Mouse (Mus musculus): ENCODE measurements around the gene Khdc4. TPM values are rescaled to one million over a fixed set of nuclear protein-coding genes. Genes with fewer than 3 reads are reported as not detected.

Gene Khdc4
- polyA plus RNA-seq (2014; fragmentation: Nextera tagmentation; extraction: Ambion mirVana), result 107 and 109 TPM in 2 replicates

DNA sequence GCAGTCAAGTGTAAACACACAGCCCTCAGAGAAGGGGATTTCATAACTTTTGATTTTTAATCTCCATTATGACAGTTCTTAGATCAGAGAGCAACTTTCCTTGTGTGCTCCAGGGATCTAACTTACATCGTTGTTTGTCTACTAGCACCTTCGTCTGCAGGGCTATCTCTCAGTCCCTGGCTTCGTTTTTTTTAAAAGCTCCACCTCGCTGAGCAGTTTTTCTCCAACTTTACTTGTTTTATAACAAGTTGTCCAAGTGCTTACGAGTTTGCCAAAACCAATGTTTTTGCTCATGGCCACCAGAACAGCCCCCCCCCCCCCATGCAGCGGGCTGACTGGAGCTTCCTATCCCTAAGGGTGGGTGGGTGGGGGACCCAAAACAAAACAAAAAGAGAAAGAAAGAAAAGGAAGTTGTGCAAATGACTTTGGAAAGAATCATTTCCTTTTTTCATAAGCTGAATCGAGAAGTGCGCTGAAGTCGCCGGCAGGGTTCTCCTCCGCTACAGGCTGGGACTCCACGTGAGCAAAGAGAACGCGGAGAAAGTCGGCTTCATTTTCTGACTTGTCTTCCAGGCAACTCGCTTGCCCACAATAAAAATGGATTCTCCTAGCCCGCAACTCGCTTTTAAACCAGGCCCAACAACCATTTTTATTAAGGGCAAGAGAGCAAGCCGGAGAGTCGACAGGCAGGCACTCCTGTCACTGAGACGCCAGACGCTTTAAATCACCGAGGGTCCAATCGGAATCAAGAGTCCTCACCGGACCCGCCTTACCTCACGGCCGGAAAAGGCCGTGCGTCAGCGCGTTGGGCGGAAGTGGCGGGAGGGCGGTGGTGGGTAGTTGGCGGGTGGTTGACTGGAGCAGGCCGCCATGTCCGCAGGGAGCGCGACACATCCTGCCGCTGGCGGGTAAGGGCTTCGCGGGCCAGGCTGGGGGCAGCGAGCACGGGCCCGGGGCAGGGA, at the start of gene Khdc4:
Gene Khdc4 (plus strand): TSS at position 824 of the 962 bp plus-strand sequence.
- peak; percentile 98 for DNase-seq (ENCODE audit: low spot score, missing footprints)
- Histone ChIP-seq H3K27me3 (ENCODE audit: control insufficient read depth, insufficient read depth, low read length) (no peaks in the 10 kb centered on the region), H3K4me1 (ENCODE audit: control insufficient read depth, insufficient read depth, low read length) (peaks cover 10% of the 10 kb centered on the region), H3K9ac (ENCODE audit: low read length) (peak within 1 kb of the TSS; percentile 97), H3K27ac (ENCODE audit: low read depth, low read length) (peak within 1 kb of the TSS; percentile 89), H3K4me2 (peak within 1 kb of the TSS; percentile 77), H3K9me3 (ENCODE audit: control insufficient read depth, low read length) (no peaks in the 10 kb centered on the region), H3K36me3 (ENCODE audit: control insufficient read depth, insufficient read depth, low read length) (peaks cover 6% of the 10 kb centered on the region), H3K4me3 (ENCODE audit: low read depth, low read length) (peak within 1 kb of the TSS; percentile 96)
- ATAC-seq (ENCODE audit: low FRiP score), result peak; percentile 99
- 1% methylated on average over 47 of the region's 47 CpGs for WGBS

DNA sequence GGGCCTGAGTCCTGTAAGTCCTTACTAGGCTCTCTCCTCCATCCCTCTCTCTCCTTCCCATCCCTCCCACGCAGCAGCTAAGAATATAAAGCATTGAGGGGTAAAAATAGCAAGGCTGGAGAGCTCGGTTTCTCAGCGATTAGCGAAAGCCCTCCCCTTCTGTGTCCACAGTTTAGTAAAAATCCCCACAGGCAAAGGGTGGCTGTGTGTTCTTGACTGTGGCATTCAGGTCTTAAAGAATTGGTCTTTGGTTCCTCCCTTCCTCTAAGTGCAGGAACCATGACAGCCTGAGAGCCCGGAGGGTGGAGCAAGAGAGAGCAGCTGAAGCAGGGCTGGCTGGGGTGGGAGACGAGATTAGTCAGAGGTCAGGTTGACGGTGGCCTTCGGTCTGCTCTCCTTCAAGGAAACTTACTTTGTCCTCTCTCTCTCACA, 49.0 kb upstream of the Khdc4 start:
- Histone ChIP-seq H3K36me3 (ENCODE audit: control insufficient read depth, insufficient read depth, low read length) (peaks cover 59% of the 10 kb centered on the region), H3K4me2 (no peak overlapping the region), H3K4me3 (ENCODE audit: low read depth, low read length) (no peak overlapping the region), H3K27me3 (ENCODE audit: control insufficient read depth, insufficient read depth, low read length) (no peaks in the 10 kb centered on the region), H3K27ac (ENCODE audit: low read depth, low read length) (no peak overlapping the region), H3K9ac (ENCODE audit: low read length) (no peak overlapping the region), H3K9me3 (ENCODE audit: control insufficient read depth, low read length) (no peaks in the 10 kb centered on the region), H3K4me1 (ENCODE audit: control insufficient read depth, insufficient read depth, low read length) (no peaks in the 10 kb centered on the region)
- no peak for ATAC-seq (ENCODE audit: low FRiP score)
- DNase-seq (ENCODE audit: low spot score, missing footprints), result no peak
- 94% methylated on average over 8 of the region's 8 CpGs for WGBS

DNA sequence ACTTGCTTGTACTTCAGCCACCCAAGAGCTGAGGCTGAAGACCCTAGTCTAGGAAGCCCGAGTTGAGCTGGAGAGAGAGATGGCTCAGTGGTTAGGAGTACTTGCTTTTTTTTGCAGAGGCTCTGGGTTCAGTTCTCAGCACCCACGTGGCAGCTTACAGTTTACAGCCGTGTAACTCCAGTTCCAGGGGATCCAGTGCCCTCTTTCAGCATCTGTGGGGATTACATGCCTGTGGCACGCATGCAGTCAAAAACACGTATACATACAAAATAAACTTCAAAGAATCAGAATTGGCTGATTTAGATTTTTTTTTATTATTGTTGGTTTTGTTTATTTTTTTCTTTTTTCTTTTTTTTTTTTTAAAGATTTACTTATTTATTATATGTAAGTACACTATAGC, 48.5 kb upstream of the Khdc4 start:
- 94% methylated on average over 5 of the region's 5 CpGs for WGBS
- no peak overlapping the region for H3K27ac ChIP-seq (ENCODE audit: low read depth, low read length)
- no peaks in the 10 kb centered on the region for H3K4me1 ChIP-seq (ENCODE audit: control insufficient read depth, insufficient read depth, low read length)
- peaks cover 64% of the 10 kb centered on the region for H3K36me3 ChIP-seq (ENCODE audit: control insufficient read depth, insufficient read depth, low read length)
- no peaks in the 10 kb centered on the region for H3K27me3 ChIP-seq (ENCODE audit: control insufficient read depth, insufficient read depth, low read length)
- ATAC-seq (ENCODE audit: low FRiP score) (no peak), DNase-seq (ENCODE audit: low spot score, missing footprints) (no peak)
- H3K9me3 ChIP-seq (ENCODE audit: control insufficient read depth, low read length), result no peaks in the 10 kb centered on the region
- H3K9ac ChIP-seq (ENCODE audit: low read length), result no peak overlapping the region
- no peak overlapping the region for H3K4me3 ChIP-seq (ENCODE audit: low read depth, low read length)
- no peak overlapping the region for H3K4me2 ChIP-seq

DNA sequence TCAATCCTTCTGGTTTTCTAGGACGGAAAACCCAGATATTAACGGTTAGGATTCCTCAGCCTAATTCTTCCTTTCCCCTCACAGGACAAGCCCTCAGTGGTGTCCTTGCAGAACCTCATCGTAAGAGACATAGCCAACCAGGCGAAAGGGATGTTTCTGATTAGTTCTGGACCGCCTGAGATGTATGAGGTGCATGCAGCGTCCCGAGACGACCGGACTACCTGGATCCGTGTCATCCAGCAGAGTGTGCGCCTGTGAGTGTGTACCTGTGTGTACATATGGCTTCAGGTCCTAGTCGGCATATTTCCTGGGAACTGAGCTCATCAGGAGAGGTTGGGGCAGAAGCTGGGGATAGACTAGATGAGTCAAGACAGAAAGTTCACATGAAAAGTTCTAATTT, 46.4 kb upstream of the Khdc4 start:
- WGBS, result 95% methylated on average over 12 of the region's 12 CpGs
- peaks cover 65% of the 10 kb centered on the region for H3K36me3 ChIP-seq (ENCODE audit: control insufficient read depth, insufficient read depth, low read length)

DNA sequence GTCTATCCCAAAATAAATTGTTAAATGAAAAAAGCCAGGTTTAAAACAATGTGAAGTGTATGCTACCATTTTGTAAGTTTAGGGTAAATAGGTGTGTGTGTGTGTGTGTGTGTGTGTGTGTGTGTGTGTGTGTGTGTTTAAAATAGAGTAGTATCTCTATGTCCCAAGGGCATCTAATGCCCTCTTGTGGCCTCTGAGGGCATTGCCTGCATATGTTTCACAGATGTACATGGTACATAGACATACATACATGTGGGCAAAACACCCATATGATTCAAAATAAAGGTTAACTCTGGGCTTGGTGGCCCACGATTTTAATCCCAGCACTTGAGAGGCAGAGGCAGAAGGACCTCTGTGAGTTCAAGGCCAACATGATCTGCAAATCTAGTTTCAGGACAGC, 44.9 kb upstream of the Khdc4 start:
- 78% methylated on average over 1 of the region's 1 CpGs for WGBS
- no peak for ATAC-seq (ENCODE audit: low FRiP score)

More for the DNA sequence above, 46.4 kb upstream of the Khdc4 start:
- H3K4me1 ChIP-seq (ENCODE audit: control insufficient read depth, insufficient read depth, low read length), result no peaks in the 10 kb centered on the region
- no peak for DNase-seq (ENCODE audit: low spot score, missing footprints)
- H3K4me2 ChIP-seq, result no peak overlapping the region
- H3K9me3 ChIP-seq (ENCODE audit: control insufficient read depth, low read length), result no peaks in the 10 kb centered on the region
- H3K9ac ChIP-seq (ENCODE audit: low read length), result no peak overlapping the region
- no peak overlapping the region for H3K4me3 ChIP-seq (ENCODE audit: low read depth, low read length)
- no peak overlapping the region for H3K27ac ChIP-seq (ENCODE audit: low read depth, low read length)
- H3K27me3 ChIP-seq (ENCODE audit: control insufficient read depth, insufficient read depth, low read length), result no peaks in the 10 kb centered on the region
- no peak for ATAC-seq (ENCODE audit: low FRiP score)

GRCm38 (mm10) chr3:88643078-88643477, 42.5 kb upstream of the Khdc4 start:
- DNase-seq (ENCODE audit: low spot score, missing footprints) (no peak), ATAC-seq (ENCODE audit: low FRiP score) (no peak)
- Histone ChIP-seq H3K36me3 (ENCODE audit: control insufficient read depth, insufficient read depth, low read length) (peaks cover 54% of the 10 kb centered on the region), H3K9me3 (ENCODE audit: control insufficient read depth, low read length) (no peaks in the 10 kb centered on the region), H3K4me2 (no peak overlapping the region), H3K27me3 (ENCODE audit: control insufficient read depth, insufficient read depth, low read length) (no peaks in the 10 kb centered on the region), H3K27ac (ENCODE audit: low read depth, low read length) (no peak overlapping the region), H3K4me3 (ENCODE audit: low read depth, low read length) (no peak overlapping the region), H3K9ac (ENCODE audit: low read length) (no peak overlapping the region), H3K4me1 (ENCODE audit: control insufficient read depth, insufficient read depth, low read length) (no peaks in the 10 kb centered on the region)
- WGBS, result 91% methylated on average over 5 of the region's 5 CpGs

More for the DNA sequence above, 44.9 kb upstream of the Khdc4 start:
- Histone ChIP-seq H3K4me2 (no peak overlapping the region), H3K9me3 (ENCODE audit: control insufficient read depth, low read length) (no peaks in the 10 kb centered on the region), H3K36me3 (ENCODE audit: control insufficient read depth, insufficient read depth, low read length) (peaks cover 53% of the 10 kb centered on the region), H3K4me3 (ENCODE audit: low read depth, low read length) (no peak overlapping the region), H3K27ac (ENCODE audit: low read depth, low read length) (no peak overlapping the region), H3K4me1 (ENCODE audit: control insufficient read depth, insufficient read depth, low read length) (no peaks in the 10 kb centered on the region), H3K9ac (ENCODE audit: low read length) (no peak overlapping the region), H3K27me3 (ENCODE audit: control insufficient read depth, insufficient read depth, low read length) (no peaks in the 10 kb centered on the region)
- DNase-seq (ENCODE audit: low spot score, missing footprints), result peak; percentile 93

DNA sequence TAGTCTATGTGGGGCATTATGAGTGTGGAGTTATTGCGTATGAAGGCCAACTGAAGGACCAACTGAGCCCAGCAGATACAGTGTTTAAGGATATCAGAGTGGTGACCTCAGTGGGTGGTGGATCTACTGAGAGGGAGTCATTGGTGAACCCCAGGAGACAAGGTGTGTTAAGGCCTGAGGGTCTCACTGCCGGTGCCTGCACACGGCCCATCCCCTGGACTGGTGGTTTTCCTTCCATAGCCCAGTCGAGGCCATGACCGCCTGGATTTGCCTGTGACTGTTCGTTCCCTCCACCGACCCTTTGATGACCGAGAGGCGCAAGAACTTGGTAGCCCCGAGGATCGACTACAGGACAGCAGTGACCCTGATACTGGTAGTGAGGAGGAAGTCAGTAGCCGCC, 39.7 kb upstream of the Khdc4 start:
- H3K9ac ChIP-seq (ENCODE audit: low read length), result no peak overlapping the region
- H3K36me3 ChIP-seq (ENCODE audit: control insufficient read depth, insufficient read depth, low read length), result peaks cover 41% of the 10 kb centered on the region
- no peak overlapping the region for H3K4me3 ChIP-seq (ENCODE audit: low read depth, low read length)
- no peaks in the 10 kb centered on the region for H3K27me3 ChIP-seq (ENCODE audit: control insufficient read depth, insufficient read depth, low read length)
- H3K27ac ChIP-seq (ENCODE audit: low read depth, low read length), result no peak overlapping the region
- 89% methylated on average over 12 of the region's 12 CpGs for WGBS
- H3K4me2 ChIP-seq, result no peak overlapping the region
- ATAC-seq (ENCODE audit: low FRiP score), result no peak
- no peak for DNase-seq (ENCODE audit: low spot score, missing footprints)
- H3K4me1 ChIP-seq (ENCODE audit: control insufficient read depth, insufficient read depth, low read length), result no peaks in the 10 kb centered on the region
- no peaks in the 10 kb centered on the region for H3K9me3 ChIP-seq (ENCODE audit: control insufficient read depth, low read length)

GRCm38 (mm10) chr3:88646426-88646995, 39.1 kb upstream of the Khdc4 start:
- H3K4me1 ChIP-seq (ENCODE audit: control insufficient read depth, insufficient read depth, low read length), result no peaks in the 10 kb centered on the region
- ATAC-seq (ENCODE audit: low FRiP score) (no peak), DNase-seq (ENCODE audit: low spot score, missing footprints) (no peak)
- H3K9me3 ChIP-seq (ENCODE audit: control insufficient read depth, low read length), result no peaks in the 10 kb centered on the region
- 89% methylated on average over 6 of the region's 6 CpGs for whole genome bisulfite sequencing
- H3K9ac ChIP-seq (ENCODE audit: low read length), result no peak overlapping the region
- H3K27ac ChIP-seq (ENCODE audit: low read depth, low read length), result no peak overlapping the region
- no peaks in the 10 kb centered on the region for H3K27me3 ChIP-seq (ENCODE audit: control insufficient read depth, insufficient read depth, low read length)
- H3K4me2 ChIP-seq, result no peak overlapping the region
- peaks cover 38% of the 10 kb centered on the region for H3K36me3 ChIP-seq (ENCODE audit: control insufficient read depth, insufficient read depth, low read length)
- H3K4me3 ChIP-seq (ENCODE audit: low read depth, low read length), result no peak overlapping the region

- ATAC-seq (ENCODE audit: low FRiP score) (no peak), DNase-seq (ENCODE audit: low spot score, missing footprints) (no peak)
- Histone ChIP-seq H3K4me3 (ENCODE audit: low read depth, low read length) (no peak overlapping the region), H3K27me3 (ENCODE audit: control insufficient read depth, insufficient read depth, low read length) (no peaks in the 10 kb centered on the region), H3K4me2 (no peak overlapping the region), H3K36me3 (ENCODE audit: control insufficient read depth, insufficient read depth, low read length) (peaks cover 34% of the 10 kb centered on the region), H3K9me3 (ENCODE audit: control insufficient read depth, low read length) (no peaks in the 10 kb centered on the region), H3K4me1 (ENCODE audit: control insufficient read depth, insufficient read depth, low read length) (no peaks in the 10 kb centered on the region), H3K9ac (ENCODE audit: low read length) (no peak overlapping the region), H3K27ac (ENCODE audit: low read depth, low read length) (no peak overlapping the region)
- 93% methylated on average over 3 of the region's 3 CpGs for WGBS
These were observed 38.5 kb upstream of the Khdc4 start for GRCm38 (mm10) chr3:88647076-88647475.

Data from midbrain, embryonic 11.5 days (tissue).